Mouse (Mus musculus) mesoderm, embryonic 11.5 days (tissue): ENCODE measurements at regions not wholly inside any gene's neighbourhood (a gene's known extent, or its start where the extent isn't known, plus 50 kb on each side); places are given as distances from the start of the nearest gene placed in this dataset.

Experiments
- DNase-seq: peaks from one replicate; pipeline ENCODE4 v3.0.0-alpha.2; 2012; ENCODE audit warnings: low read depth, low spot score

GRCm38 (mm10) chr1:168007456-168007855, 318.4 kb downstream of the Lmx1a start:
- no peak for DNase-seq

GRCm38 (mm10) chr1:168008216-168008615, 319.2 kb downstream of the Lmx1a start:
- no peak for DNase-seq

- DNase-seq: no peak
These were observed 321.4 kb downstream of the Lmx1a start for GRCm38 (mm10) chr1:168010416-168010815.

GRCm38 (mm10) chr1:168012069-168012468, 323.0 kb downstream of the Lmx1a start:
- DNase-seq: no peak

- no peak for DNase-seq
These were observed 323.6 kb downstream of the Lmx1a start for GRCm38 (mm10) chr1:168012611-168013010.

GRCm38 (mm10) chr1:168016375-168016890, 327.4 kb downstream of the Lmx1a start:
- no peak for DNase-seq

- no peak for DNase-seq
These were observed 337.4 kb downstream of the Lmx1a start for GRCm38 (mm10) chr1:168026481-168026880.

GRCm38 (mm10) chr1:168044765-168045164, 355.7 kb downstream of the Lmx1a start:
- DNase-seq: peak; percentile 17

- no peak for DNase-seq
These were observed 357.3 kb downstream of the Lmx1a start for GRCm38 (mm10) chr1:168046347-168046746.

GRCm38 (mm10) chr1:168046749-168047148, 357.7 kb downstream of the Lmx1a start:
- no peak for DNase-seq

GRCm38 (mm10) chr1:168049965-168050364, 360.9 kb downstream of the Lmx1a start:
- DNase-seq: no peak

GRCm38 (mm10) chr1:168056479-168056878, 367.4 kb downstream of the Lmx1a start:
- DNase-seq: peak; percentile 34

GRCm38 (mm10) chr1:168057479-168057878, 368.4 kb downstream of the Lmx1a start:
- no peak for DNase-seq

- DNase-seq: no peak
These were observed 369.7 kb downstream of the Lmx1a start for GRCm38 (mm10) chr1:168058769-168059168.

GRCm38 (mm10) chr1:168064065-168064664, 367.9 kb downstream of the Pbx1 start:
- DNase-seq: no peak

GRCm38 (mm10) chr1:168065598-168066041, 366.4 kb downstream of the Pbx1 start:
- no peak for DNase-seq

- DNase-seq: no peak
These were observed 365.3 kb downstream of the Pbx1 start for GRCm38 (mm10) chr1:168066810-168067209.

- no peak for DNase-seq
These were observed 363.8 kb downstream of the Pbx1 start for GRCm38 (mm10) chr1:168068003-168068919.

GRCm38 (mm10) chr1:168068920-168069590, 363.0 kb downstream of the Pbx1 start:
- no peak for DNase-seq
